Comparison of ENCODE assay signal across 14 mouse cellular contexts in genomic region chr10:86392399-86392798, GRCm38 (mm10).
"Had no signal": no experiment of that assay in that cellular context is flagged by ENCODE, and none has a peak within 500 bp of the region (broad histone marks: within the 10 kb centered on the region; RNA-seq: fewer than 3 reads in every experiment).

No protein-coding gene starts in this region.

- H3K9me3 ChIP-seq: midbrain, embryonic 13.5 days; neural tube, embryonic 15.5 days had no signal

- H3K36me3 ChIP-seq: midbrain, embryonic 13.5 days had no signal

- H3K4me2 ChIP-seq: limb, embryonic 13.5 days; midbrain, embryonic 13.5 days; neural tube, embryonic 15.5 days had no signal

- H3K4me3 ChIP-seq: layer of hippocampus, adult 2 months; limb, embryonic 13.5 days; midbrain, embryonic 13.5 days; myocyte; neural tube, embryonic 15.5 days had no signal

- H3K9ac ChIP-seq: limb, embryonic 13.5 days; midbrain, embryonic 13.5 days; neural tube, embryonic 15.5 days had no signal

- DNase-seq: kidney, adult 11 months; kidney, adult 9 months; kidney, postnatal 10 days; kidney, postnatal 4 days; left cerebral cortex, postnatal 4 days; lung, adult 18-20 months; right cerebral cortex, adult 18-20 months; right cerebral cortex, postnatal 25 days; thymus, postnatal 4 days had no signal

- H3K27ac ChIP-seq: layer of hippocampus, adult 2 months; limb, embryonic 13.5 days; midbrain, embryonic 13.5 days; neural tube, embryonic 15.5 days had no signal

- H3K27me3 ChIP-seq: limb, embryonic 13.5 days; midbrain, embryonic 13.5 days; neural tube, embryonic 15.5 days had no signal

- ATAC-seq: midbrain, embryonic 13.5 days had no signal
